Mouse (Mus musculus): ENCODE measurements around the gene 2300003K06Rik. TPM values are rescaled to one million over a fixed set of nuclear protein-coding genes. Genes with fewer than 3 reads are reported as not detected.
"Not testable (repeated sequence)": the region's sequence is repeated elsewhere in the genome, so short reads cannot be mapped to it uniquely, and the experiment has no call there.

2300003K06Rik gene
- polyA plus RNA-seq, 1 experiment from 2014 or later: not detected

GRCm38 (mm10) chr11:99842185-99842584, 4.3 kb upstream of the 2300003K06Rik start:
- no peak for ATAC-seq (ENCODE audit: low read depth)
- H3K4me1 ChIP-seq (ENCODE audit: control insufficient read depth, insufficient read depth, low read length): no peaks in the 10 kb centered on the region
- H3K4me2 ChIP-seq (ENCODE audit: low read depth, low read length): no peak overlapping the region
- H3K4me3 ChIP-seq (ENCODE audit: low read depth, low read length): no peak overlapping the region
- no peak overlapping the region for H3K27ac ChIP-seq (ENCODE audit: low read depth, low read length)
- H3K36me3 ChIP-seq (ENCODE audit: control insufficient read depth, insufficient read depth, low read length): no peaks in the 10 kb centered on the region
- H3K9me3 ChIP-seq (ENCODE audit: control insufficient read depth, low read length): no peaks in the 10 kb centered on the region
- 10% methylated on average over 1 of the region's 1 CpGs for WGBS
- no peak overlapping the region for H3K9ac ChIP-seq (replicated peaks; ENCODE audit: low read depth, low read length)
- H3K27me3 ChIP-seq (ENCODE audit: control insufficient read depth, insufficient read depth, low read length): no peaks in the 10 kb centered on the region

- not testable (repeated sequence) for H3K36me3 ChIP-seq (ENCODE audit: control insufficient read depth, insufficient read depth, low read length); H3K27me3 ChIP-seq (ENCODE audit: control insufficient read depth, insufficient read depth, low read length); ATAC-seq (ENCODE audit: low read depth); H3K4me3 ChIP-seq (ENCODE audit: low read depth, low read length); H3K9me3 ChIP-seq (ENCODE audit: control insufficient read depth, low read length); H3K9ac ChIP-seq (replicated peaks; ENCODE audit: low read depth, low read length); H3K4me2 ChIP-seq (ENCODE audit: low read depth, low read length); H3K4me1 ChIP-seq (ENCODE audit: control insufficient read depth, insufficient read depth, low read length); H3K27ac ChIP-seq (ENCODE audit: low read depth, low read length)
- 89% methylated on average over 2 of the region's 2 CpGs for WGBS
These were observed 22.3 kb downstream of the 2300003K06Rik start, which contains the start of gene Gm11564 for GRCm38 (mm10) chr11:99815566-99815965. Gene Gm11564 (minus strand): TSS chr11:99815666.

DNA sequence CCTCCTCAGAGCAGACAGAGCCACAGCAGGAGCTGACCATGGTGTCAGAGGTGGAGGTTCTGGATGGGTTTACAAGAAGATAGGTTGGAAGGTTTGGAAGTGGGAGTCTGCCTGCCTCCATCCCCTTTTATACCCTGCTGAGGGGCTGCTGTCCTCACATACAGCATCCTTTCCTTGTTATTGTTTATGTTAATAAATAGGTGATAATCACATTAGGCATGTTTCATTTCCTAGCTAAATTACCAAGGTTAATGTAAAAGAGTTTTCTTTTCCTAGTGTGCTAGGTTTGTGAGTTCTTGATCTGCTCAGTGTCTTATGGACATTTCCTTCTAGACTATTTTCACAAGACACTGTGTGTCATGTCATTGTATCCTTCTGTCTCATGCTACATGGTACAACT, 28.1 kb downstream of the 2300003K06Rik start, which contains the start of gene Krtap4-13:
Krtap4-13 (minus strand) TSS at position 101 of the 400 bp plus-strand sequence.
- not testable (repeated sequence) for H3K4me2 ChIP-seq (ENCODE audit: low read depth, low read length); H3K4me3 ChIP-seq (ENCODE audit: low read depth, low read length); H3K9ac ChIP-seq (replicated peaks; ENCODE audit: low read depth, low read length); H3K27ac ChIP-seq (ENCODE audit: low read depth, low read length); ATAC-seq (ENCODE audit: low read depth); H3K36me3 ChIP-seq (ENCODE audit: control insufficient read depth, insufficient read depth, low read length); H3K9me3 ChIP-seq (ENCODE audit: control insufficient read depth, low read length); H3K27me3 ChIP-seq (ENCODE audit: control insufficient read depth, insufficient read depth, low read length); H3K4me1 ChIP-seq (ENCODE audit: control insufficient read depth, insufficient read depth, low read length)

- H3K27me3 ChIP-seq (ENCODE audit: control insufficient read depth, insufficient read depth, low read length); H3K36me3 ChIP-seq (ENCODE audit: control insufficient read depth, insufficient read depth, low read length); H3K9ac ChIP-seq (replicated peaks; ENCODE audit: low read depth, low read length); H3K27ac ChIP-seq (ENCODE audit: low read depth, low read length); ATAC-seq (ENCODE audit: low read depth); H3K4me3 ChIP-seq (ENCODE audit: low read depth, low read length); H3K9me3 ChIP-seq (ENCODE audit: control insufficient read depth, low read length); H3K4me2 ChIP-seq (ENCODE audit: low read depth, low read length); H3K4me1 ChIP-seq (ENCODE audit: control insufficient read depth, insufficient read depth, low read length): not testable (repeated sequence)
- no CpG with 5 or more reads among the region's 1 CpGs for WGBS
These were observed 33.5 kb downstream of the 2300003K06Rik start, which contains the start of gene Gm11554 for GRCm38 (mm10) chr11:99804346-99804745. Gene Gm11554 (minus strand): TSS chr11:99804446.

GRCm38 (mm10) chr11:99798832-99799231, 39.0 kb downstream of the 2300003K06Rik start, which contains the start of gene Gm11569:
Gene Gm11569 (minus strand): TSS chr11:99798932.
- WGBS: no CpG with 5 or more reads among the region's 1 CpGs
- H3K4me1 ChIP-seq (ENCODE audit: control insufficient read depth, insufficient read depth, low read length); H3K4me3 ChIP-seq (ENCODE audit: low read depth, low read length); H3K4me2 ChIP-seq (ENCODE audit: low read depth, low read length); ATAC-seq (ENCODE audit: low read depth); H3K9me3 ChIP-seq (ENCODE audit: control insufficient read depth, low read length); H3K36me3 ChIP-seq (ENCODE audit: control insufficient read depth, insufficient read depth, low read length); H3K9ac ChIP-seq (replicated peaks; ENCODE audit: low read depth, low read length); H3K27me3 ChIP-seq (ENCODE audit: control insufficient read depth, insufficient read depth, low read length); H3K27ac ChIP-seq (ENCODE audit: low read depth, low read length): not testable (repeated sequence)

- Histone ChIP-seq H3K9ac (replicated peaks; ENCODE audit: low read depth, low read length) (no peak within 1 kb of the TSS), H3K9me3 (ENCODE audit: control insufficient read depth, low read length) (no peaks in the 10 kb centered on the region), H3K27ac (ENCODE audit: low read depth, low read length) (no peak within 1 kb of the TSS), H3K4me1 (ENCODE audit: control insufficient read depth, insufficient read depth, low read length) (no peaks in the 10 kb centered on the region), H3K4me2 (ENCODE audit: low read depth, low read length) (no peak within 1 kb of the TSS), H3K36me3 (ENCODE audit: control insufficient read depth, insufficient read depth, low read length) (no peaks in the 10 kb centered on the region), H3K27me3 (ENCODE audit: control insufficient read depth, insufficient read depth, low read length) (no peaks in the 10 kb centered on the region), H3K4me3 (ENCODE audit: low read depth, low read length) (no peak within 1 kb of the TSS)
- WGBS: 81% methylated on average over 2 of the region's 2 CpGs
- no peak for ATAC-seq (ENCODE audit: low read depth)
These were observed 44.5 kb downstream of the 2300003K06Rik start, which contains the start of gene Gm11596 for GRCm38 (mm10) chr11:99793367-99793766. Gene Gm11596 (minus strand): TSS chr11:99793467.

Other genes with a start within 250 kb of the 2300003K06Rik start
- gene Krtap1-3, start 246.7 kb downstream of the 2300003K06Rik start, polyA plus RNA-seq (2014; fragmentation: Nextera tagmentation; extraction: Ambion mirVana): not detected in 2 replicates
- gene Krtap9-3, start 240.0 kb downstream of the 2300003K06Rik start, polyA plus RNA-seq (2014; fragmentation: Nextera tagmentation; extraction: Ambion mirVana): not detected in 2 replicates
- gene Gm11938, start 234.8 kb downstream of the 2300003K06Rik start, polyA plus RNA-seq (2014; fragmentation: Nextera tagmentation; extraction: Ambion mirVana): not detected in 2 replicates
- gene Gm11937, start 227.9 kb downstream of the 2300003K06Rik start, polyA plus RNA-seq (2014; fragmentation: Nextera tagmentation; extraction: Ambion mirVana): not detected in 2 replicates
- gene Krtap2-4, start 223.2 kb downstream of the 2300003K06Rik start, polyA plus RNA-seq (2014; fragmentation: Nextera tagmentation; extraction: Ambion mirVana): not detected in 2 replicates
- gene Gm11562, start 217.6 kb downstream of the 2300003K06Rik start, polyA plus RNA-seq (2014; fragmentation: Nextera tagmentation; extraction: Ambion mirVana): not detected in 2 replicates
- not detected in 2 replicates for gene Krtap4-1, start 209.8 kb downstream of the 2300003K06Rik start, polyA plus RNA-seq (2014; fragmentation: Nextera tagmentation; extraction: Ambion mirVana)
- gene Krtap4-2, start 203.0 kb downstream of the 2300003K06Rik start, polyA plus RNA-seq (2014; fragmentation: Nextera tagmentation; extraction: Ambion mirVana): not detected in 2 replicates
- not detected in 2 replicates for gene Krtap4-7, start 194.0 kb downstream of the 2300003K06Rik start, polyA plus RNA-seq (2014; fragmentation: Nextera tagmentation; extraction: Ambion mirVana)
- not detected in 2 replicates for gene Gm11555, start 187.8 kb downstream of the 2300003K06Rik start, polyA plus RNA-seq (2014; fragmentation: Nextera tagmentation; extraction: Ambion mirVana)
- not detected in 2 replicates for gene Gm11563, start 179.1 kb downstream of the 2300003K06Rik start, polyA plus RNA-seq (2014; fragmentation: Nextera tagmentation; extraction: Ambion mirVana)
- not detected in 2 replicates for gene Krtap4-6, start 172.1 kb downstream of the 2300003K06Rik start, polyA plus RNA-seq (2014; fragmentation: Nextera tagmentation; extraction: Ambion mirVana)
- not detected in 2 replicates for gene Gm14190, start 147.3 kb downstream of the 2300003K06Rik start, polyA plus RNA-seq (2014; fragmentation: Nextera tagmentation; extraction: Ambion mirVana)
- gene Gm14180, start 103.8 kb downstream of the 2300003K06Rik start, polyA plus RNA-seq (2014; fragmentation: Nextera tagmentation; extraction: Ambion mirVana): not detected in 2 replicates
- not detected in 2 replicates for gene Gm11595, start 65.2 kb downstream of the 2300003K06Rik start, polyA plus RNA-seq (2014; fragmentation: Nextera tagmentation; extraction: Ambion mirVana)
- gene Krtap4-8, start 57.4 kb downstream of the 2300003K06Rik start, polyA plus RNA-seq (2014; fragmentation: Nextera tagmentation; extraction: Ambion mirVana): not detected in 2 replicates
- not detected in 2 replicates for gene Krtap4-9, start 52.9 kb downstream of the 2300003K06Rik start, polyA plus RNA-seq (2014; fragmentation: Nextera tagmentation; extraction: Ambion mirVana)
- not detected in 2 replicates for gene Gm11596, start 44.6 kb downstream of the 2300003K06Rik start, polyA plus RNA-seq (2014; fragmentation: Nextera tagmentation; extraction: Ambion mirVana)
- not detected in 2 replicates for gene Gm11569, start 39.1 kb downstream of the 2300003K06Rik start, polyA plus RNA-seq (2014; fragmentation: Nextera tagmentation; extraction: Ambion mirVana)
- gene Gm11554, start 33.6 kb downstream of the 2300003K06Rik start, polyA plus RNA-seq (2014; fragmentation: Nextera tagmentation; extraction: Ambion mirVana): not detected in 2 replicates
- gene Krtap4-13, start 28.2 kb downstream of the 2300003K06Rik start, polyA plus RNA-seq (2014; fragmentation: Nextera tagmentation; extraction: Ambion mirVana): not detected in 2 replicates
- not detected in 2 replicates for gene Gm11564, start 22.4 kb downstream of the 2300003K06Rik start, polyA plus RNA-seq (2014; fragmentation: Nextera tagmentation; extraction: Ambion mirVana)
- gene Krtap4-16, start 13.5 kb upstream of the 2300003K06Rik start, polyA plus RNA-seq (2014; fragmentation: Nextera tagmentation; extraction: Ambion mirVana): not detected in 2 replicates
- not detected in 2 replicates for gene Gm11568, start 19.9 kb upstream of the 2300003K06Rik start, polyA plus RNA-seq (2014; fragmentation: Nextera tagmentation; extraction: Ambion mirVana)
- gene Gm11559, start 26.4 kb upstream of the 2300003K06Rik start, polyA plus RNA-seq (2014; fragmentation: Nextera tagmentation; extraction: Ambion mirVana): not detected in 2 replicates
- gene Krtap9-1, start 35.3 kb upstream of the 2300003K06Rik start, polyA plus RNA-seq (2014; fragmentation: Nextera tagmentation; extraction: Ambion mirVana): not detected in 2 replicates
- gene Gm11567, start 41.1 kb upstream of the 2300003K06Rik start, polyA plus RNA-seq (2014; fragmentation: Nextera tagmentation; extraction: Ambion mirVana): not detected in 2 replicates
- not detected in 2 replicates for gene Krtap31-1, start 69.9 kb upstream of the 2300003K06Rik start, polyA plus RNA-seq (2014; fragmentation: Nextera tagmentation; extraction: Ambion mirVana)
- not detected in 2 replicates for gene Gm11565, start 76.7 kb upstream of the 2300003K06Rik start, polyA plus RNA-seq (2014; fragmentation: Nextera tagmentation; extraction: Ambion mirVana)
- gene Krtap31-2, start 98.2 kb upstream of the 2300003K06Rik start, polyA plus RNA-seq (2014; fragmentation: Nextera tagmentation; extraction: Ambion mirVana): not detected in 2 replicates
- not detected in 2 replicates for gene Krtap9-5, start 110.4 kb upstream of the 2300003K06Rik start, polyA plus RNA-seq (2014; fragmentation: Nextera tagmentation; extraction: Ambion mirVana)
- gene Krtap29-1, start 141.0 kb upstream of the 2300003K06Rik start, polyA plus RNA-seq (2014; fragmentation: Nextera tagmentation; extraction: Ambion mirVana): not detected in 2 replicates
- gene Krtap16-1, start 148.5 kb upstream of the 2300003K06Rik start, polyA plus RNA-seq (2014; fragmentation: Nextera tagmentation; extraction: Ambion mirVana): 0.24 TPM in 1 of 2 replicates, not detected in the other
- 0.56 and 0.86 TPM in 2 replicates for gene Krtap17-1, start 155.9 kb upstream of the 2300003K06Rik start, polyA plus RNA-seq (2014; fragmentation: Nextera tagmentation; extraction: Ambion mirVana)
- gene Krt33a, start 178.1 kb upstream of the 2300003K06Rik start, polyA plus RNA-seq (2014; fragmentation: Nextera tagmentation; extraction: Ambion mirVana): not detected in 2 replicates
- gene Krt33b, start 191.8 kb upstream of the 2300003K06Rik start, polyA plus RNA-seq (2014; fragmentation: Nextera tagmentation; extraction: Ambion mirVana): not detected in 2 replicates
- not detected in 2 replicates for gene Krt34, start 203.5 kb upstream of the 2300003K06Rik start, polyA plus RNA-seq (2014; fragmentation: Nextera tagmentation; extraction: Ambion mirVana)
- not detected in 2 replicates for gene Krt31, start 212.5 kb upstream of the 2300003K06Rik start, polyA plus RNA-seq (2014; fragmentation: Nextera tagmentation; extraction: Ambion mirVana)

Measured in neural tube, embryonic 14.5 days (tissue).